Mouse (Mus musculus): ENCODE data around the gene Anp32e.

DNA sequence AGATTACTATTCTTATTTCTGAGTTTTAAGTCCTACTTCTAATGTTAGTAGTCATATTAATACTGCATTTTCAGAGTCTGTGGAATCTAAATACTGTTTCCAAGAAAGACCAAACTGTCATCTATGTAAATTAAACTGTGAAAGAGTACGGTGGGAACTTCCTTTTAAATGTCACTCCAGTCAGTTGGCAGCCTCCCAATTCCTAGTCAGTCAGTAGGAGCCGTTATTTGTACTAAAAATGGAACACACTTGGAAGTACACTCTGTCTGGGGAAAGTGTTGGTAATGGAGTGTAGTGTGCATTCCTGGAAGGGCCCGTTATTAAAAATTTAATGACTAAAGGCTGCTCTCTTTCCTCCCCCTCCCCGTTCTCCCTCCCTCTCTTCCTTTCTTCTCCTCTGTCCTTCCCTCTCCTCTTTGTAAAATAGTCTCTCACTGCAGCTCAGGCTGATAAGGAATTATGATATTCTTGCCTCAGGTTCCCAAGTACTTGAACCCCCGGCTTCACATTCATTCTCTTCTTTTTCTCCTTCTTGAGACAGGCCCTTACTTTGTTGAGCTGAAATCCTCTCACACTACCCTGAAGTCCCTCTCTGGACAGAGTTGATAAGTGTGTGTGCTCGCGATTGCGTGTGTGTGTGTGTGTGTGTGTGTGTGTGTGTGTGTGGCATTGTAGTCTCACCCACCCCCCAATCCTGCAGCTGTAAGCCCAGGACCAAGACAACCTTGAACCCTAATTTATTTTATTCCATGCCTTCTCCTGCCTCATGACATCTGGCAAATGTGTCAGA, 28.5 kb downstream of the Anp32e start:
- TF ChIP-seq EP300 (optimal IDR thresholded peaks at IDR 0.05) (no peak), CTCF (IDR thresholded peaks at IDR 0.05; ENCODE audit: low read depth) (no peak)

All from stomach, postnatal 0 days (tissue).